Mouse (Mus musculus): ENCODE data around the gene Rpp38. TPM values are rescaled to one million over a fixed set of nuclear protein-coding genes. Genes with fewer than 3 reads are reported as not detected.

The Rpp38 gene
- total and polyA plus RNA-seq, 3 experiments: 9.9 to 16.6 TPM; not detected in 1

DNA sequence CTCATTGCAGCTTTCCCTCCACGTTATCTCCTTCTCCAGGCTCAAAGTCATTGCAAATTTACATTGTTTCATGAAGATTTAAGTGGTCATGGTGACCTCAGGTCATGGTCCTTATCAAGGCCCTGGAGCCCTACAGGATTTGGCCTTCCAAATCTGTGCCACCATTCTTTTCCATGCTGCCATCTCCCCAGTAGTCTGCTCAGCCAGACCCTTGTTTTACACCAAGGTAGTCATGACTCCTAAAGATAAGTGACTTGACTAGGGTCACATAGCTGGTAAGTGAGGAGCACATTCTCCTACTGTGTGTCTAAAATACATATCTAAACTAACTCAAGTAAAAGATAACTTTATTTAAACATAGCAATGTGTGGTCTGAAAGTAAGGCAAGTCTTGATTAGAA lies 40.3 kb downstream of the Rpp38 start:
- Histone ChIP-seq H3K27ac (ENCODE audit: control insufficient read depth, low read depth, low read length) (no peak overlapping the region), H3K4me1 (ENCODE audit: control insufficient read depth in 1 of 2, insufficient read depth in 2 of 2, low read length in 2 of 2) (peaks cover 0 to under 1% of the 10 kb centered on the region in 2 experiments; a peak in 2 of 4 replicates), H3K79me2 (ENCODE audit: control insufficient read depth, insufficient read depth, low read length, poor library complexity) (peaks cover 52% of the 10 kb centered on the region), H3K4me3 (ENCODE audit: control insufficient read depth in 1 of 2, insufficient read depth in 1 of 2, low read depth in 2 of 2, low read length in 2 of 2) (no peak overlapping the region), H3K27me3 (ENCODE audit: control insufficient read depth in 1 of 2, insufficient read depth in 2 of 2, low read length in 2 of 2) (no peaks in the 10 kb centered on the region), H3K36me3 (ENCODE audit: control insufficient read depth in 1 of 2, insufficient read depth in 2 of 2, low read length in 2 of 2) (peaks cover 0 to 8% of the 10 kb centered on the region in 2 experiments), H3K9ac (ENCODE audit: control insufficient read depth, low read depth, low read length, poor library complexity, severe bottlenecking) (no peak overlapping the region), H3K9me3 (replicated peaks; ENCODE audit: insufficient read depth, low read length) (no peaks in the 10 kb centered on the region)
- no peak for TF ChIP-seq CTCF (IDR thresholded peaks at IDR 0.05 in 2 of 3, conservative IDR thresholded peaks at IDR 0.05 in 1 of 3; ENCODE audit: control insufficient read depth in 1 of 3, insufficient read depth in 1 of 3, low read depth in 2 of 3, low read length in 3 of 3, poor library complexity in 1 of 3, severe bottlenecking in 1 of 3)
- TF ChIP-seq EP300 (IDR thresholded peaks at IDR 0.05; ENCODE audit: low read depth in 1 of 2, low read length in 2 of 2): no peak
- TF ChIP-seq ELF1 (IDR thresholded peaks at IDR 0.05; ENCODE audit: low read depth, low read length): no peak
- TF ChIP-seq ZNF384 (IDR thresholded peaks at IDR 0.05; ENCODE audit: low read depth, low read length): no peak
- TF ChIP-seq TAL1 (IDR thresholded peaks at IDR 0.05; ENCODE audit: low read length): no peak
- no peak for TF ChIP-seq CHD1 (IDR thresholded peaks at IDR 0.05; ENCODE audit: low read depth, low read length)
- no peak for TF ChIP-seq RAD21 (IDR thresholded peaks at IDR 0.05; ENCODE audit: low read depth, low read length)
- no peak for TF ChIP-seq GABPA (IDR thresholded peaks at IDR 0.05; ENCODE audit: low read depth, low read length)
- no peak for TF ChIP-seq HCFC1 (IDR thresholded peaks at IDR 0.05; ENCODE audit: low read depth, low read length)
- no peak for TF ChIP-seq MAFK (IDR thresholded peaks at IDR 0.05; ENCODE audit: borderline replicate concordance, low read depth, low read length)
- no peak for TF ChIP-seq NELFE (IDR thresholded peaks at IDR 0.05; ENCODE audit: low read depth, low read length)
- no peak for TF ChIP-seq USF2 (IDR thresholded peaks at IDR 0.05; ENCODE audit: borderline replicate concordance in 1 of 2, insufficient read depth in 1 of 2, low read depth in 1 of 2, low read length in 2 of 2)
- TF ChIP-seq ZKSCAN1 (IDR thresholded peaks at IDR 0.05; ENCODE audit: low read depth, low read length): no peak
- no peak for TF ChIP-seq POLR2A (IDR thresholded peaks at IDR 0.05; ENCODE audit: control insufficient read depth in 1 of 2, insufficient read depth in 1 of 2, low read depth in 1 of 2, low read length in 2 of 2, poor library complexity in 1 of 2)
- TF ChIP-seq POLR2AphosphoS5 (IDR thresholded peaks at IDR 0.05; ENCODE audit: borderline replicate concordance, low read depth, low read length): no peak
- no peak for TF ChIP-seq MEF2A (IDR thresholded peaks at IDR 0.05; ENCODE audit: extremely low read depth, insufficient replicate concordance, low read depth, low read length, poor library complexity, severe bottlenecking)
- TF ChIP-seq ZMIZ1 (IDR thresholded peaks at IDR 0.05; ENCODE audit: low read depth, low read length): no peak
- TF ChIP-seq SMC3 (IDR thresholded peaks at IDR 0.05; ENCODE audit: low read depth, low read length): no peak
- TF ChIP-seq BHLHE40 (IDR thresholded peaks at IDR 0.05; ENCODE audit: borderline replicate concordance, low read depth, low read length): no peak
- no peak for TF ChIP-seq SIN3A (IDR thresholded peaks at IDR 0.05; ENCODE audit: low read length)
- no peak for DNase-seq (ENCODE audit: low read depth, low spot score)

DNA sequence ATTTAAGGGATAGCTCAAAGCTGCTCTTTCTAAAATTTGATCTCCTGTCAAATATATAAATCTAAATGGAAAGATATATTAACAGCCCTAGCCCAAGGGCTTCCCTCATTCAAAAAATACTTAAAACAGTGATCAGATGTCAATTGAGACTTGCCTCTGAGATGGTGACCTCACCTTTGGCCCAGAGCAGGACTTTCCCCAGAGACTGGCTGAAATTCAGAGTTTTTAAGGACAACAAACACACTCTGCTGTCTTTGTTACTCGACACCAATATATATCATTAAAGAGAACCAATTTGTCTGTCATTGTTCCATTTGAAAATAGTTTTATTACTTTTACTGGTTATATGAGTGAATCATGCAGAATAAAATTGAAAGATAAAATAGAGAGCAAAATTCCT lies 42.9 kb downstream of the Rpp38 start:
- TF ChIP-seq MAFK (IDR thresholded peaks at IDR 0.05; ENCODE audit: borderline replicate concordance, low read depth, low read length): no peak
- no peak for TF ChIP-seq POLR2AphosphoS5 (IDR thresholded peaks at IDR 0.05; ENCODE audit: borderline replicate concordance, low read depth, low read length)
- no peak overlapping the region for H3K9ac ChIP-seq (ENCODE audit: control insufficient read depth, low read depth, low read length, poor library complexity, severe bottlenecking)
- peaks cover 3 to 17% of the 10 kb centered on the region in 2 experiments; a peak in 3 of 4 replicates for H3K4me1 ChIP-seq (ENCODE audit: control insufficient read depth in 1 of 2, insufficient read depth in 2 of 2, low read length in 2 of 2)
- no peaks in the 10 kb centered on the region for H3K27me3 ChIP-seq (ENCODE audit: control insufficient read depth in 1 of 2, insufficient read depth in 2 of 2, low read length in 2 of 2)
- peaks cover 42% of the 10 kb centered on the region for H3K79me2 ChIP-seq (ENCODE audit: control insufficient read depth, insufficient read depth, low read length, poor library complexity)
- H3K36me3 ChIP-seq (ENCODE audit: control insufficient read depth in 1 of 2, insufficient read depth in 2 of 2, low read length in 2 of 2): peaks cover 0 to 24% of the 10 kb centered on the region in 2 experiments
- no peak for DNase-seq (ENCODE audit: low read depth, low spot score)
- H3K4me3 ChIP-seq (ENCODE audit: control insufficient read depth in 1 of 2, insufficient read depth in 1 of 2, low read depth in 2 of 2, low read length in 2 of 2): no peak overlapping the region
- no peaks in the 10 kb centered on the region for H3K9me3 ChIP-seq (replicated peaks; ENCODE audit: insufficient read depth, low read length)
- H3K27ac ChIP-seq (ENCODE audit: control insufficient read depth, low read depth, low read length): no peak overlapping the region
